Mouse (Mus musculus) midbrain, postnatal 0 days (tissue): ENCODE measurements around the gene Rnd1. TPM values are rescaled to one million over a fixed set of nuclear protein-coding genes. Genes with fewer than 3 reads are reported as not detected.

Source experiments
- ATAC-seq: fragments of 200-750 bp; cut with Nextera tagmentation; 2 replicates; pipeline ENCODE4 v1.8.0; 2017; ENCODE audit warnings: moderate number of reproducible peaks, mild to moderate bottlenecking, moderate TSS enrichment, moderate library complexity; ENCODE audit not compliant: low FRiP score
- DNase-seq: peaks from one replicate; pipeline ENCODE4 v3.0.0-alpha.2; 2015; ENCODE audit warnings: low spot score
- H3K27ac ChIP-seq: fragments of 300-500 bp; sonication (generic); 2 replicates; pipeline ENCODE4 v1.5.1; 2014; ENCODE audit warnings: low read depth, mild to moderate bottlenecking, low read length, mixed read lengths
- H3K27me3 ChIP-seq: fragments of 300-500 bp; sonication (generic); 2 replicates; pipeline ENCODE4 v1.6.1; 2014; ENCODE audit warnings: low read length, control low read depth, mixed read lengths; ENCODE audit not compliant: insufficient read depth
- H3K36me3 ChIP-seq: fragments of 300-500 bp; sonication (generic); 2 replicates; pipeline ENCODE4 v1.6.1; 2014; ENCODE audit warnings: low read length, control low read depth, mixed read lengths; ENCODE audit not compliant: insufficient read depth
- H3K4me1 ChIP-seq: fragments of 300-500 bp; sonication (generic); 2 replicates; pipeline ENCODE4 v1.6.1; 2014; ENCODE audit warnings: mild to moderate bottlenecking, control low read depth, antibody characterized with exemption, low read length, mixed read lengths; ENCODE audit not compliant: insufficient read depth
- H3K4me2 ChIP-seq: fragments of 300-500 bp; sonication (generic); 2 replicates; pipeline ENCODE4 v1.6.1; 2014; ENCODE audit warnings: low read depth, mild to moderate bottlenecking, low read length, mixed read lengths; ENCODE audit not compliant: poor library complexity, severe bottlenecking
- H3K4me3 ChIP-seq: fragments of 300-500 bp; sonication (generic); 2 replicates; pipeline ENCODE4 v1.5.1; 2014; ENCODE audit warnings: low read depth, mild to moderate bottlenecking, low read length, moderate library complexity
- H3K9ac ChIP-seq: fragments of 300-500 bp; sonication (generic); replicated peaks from 2 replicates; pipeline ENCODE4 v1.6.1; 2014; ENCODE audit warnings: mild to moderate bottlenecking, low read length, moderate library complexity, mixed read lengths; ENCODE audit not compliant: poor library complexity, severe bottlenecking
- H3K9me3 ChIP-seq: fragments of 300-500 bp; sonication (generic); 2 replicates; pipeline ENCODE4 v1.6.1; 2016; ENCODE audit warnings: low read length, control low read depth
- CTCF ChIP-seq: IDR thresholded peaks from 2 replicates; pipeline ENCODE4 v1.5.1; 2016; ENCODE audit warnings: antibody characterized with exemption, mild to moderate bottlenecking
- WGBS: fragments of 180-500 bp; shearing (Covaris S2); extraction: QIAGEN DNeasy Blood & Tissue Kit; methylation state at CpG from one replicate; pipeline ENCODE4 v1.1.7; 2014; 5-methylcytosine and 5-hydroxymethylcytosine counted together
- polyA plus RNA-seq: library from polyadenylated mRNA; unstranded; fragments of >200 nt; fragmentation: Nextera tagmentation; extraction: Ambion mirVana; gene quantifications from 2 replicates; pipeline ENCODE4 v1.2.1, GENCODE M21; 2015
- total RNA-seq: library from RNA; depleted of rRNA; stranded (reverse); fragments of >200 nt; gene quantifications from 2 replicates; pipeline ENCODE4 v1.2.3, GENCODE M21; 2014; rRNA removed

Rnd1 gene
- total and polyA plus RNA-seq, 2 experiments from 2014 or later = 20.7 to 42.9 TPM

- DNase-seq = no peak
- 11% methylated on average over 7 of the region's 7 CpGs for WGBS
These were observed 55.1 kb downstream of the Rnd1 start for GRCm38 (mm10) chr15:98622199-98622598.

DNA sequence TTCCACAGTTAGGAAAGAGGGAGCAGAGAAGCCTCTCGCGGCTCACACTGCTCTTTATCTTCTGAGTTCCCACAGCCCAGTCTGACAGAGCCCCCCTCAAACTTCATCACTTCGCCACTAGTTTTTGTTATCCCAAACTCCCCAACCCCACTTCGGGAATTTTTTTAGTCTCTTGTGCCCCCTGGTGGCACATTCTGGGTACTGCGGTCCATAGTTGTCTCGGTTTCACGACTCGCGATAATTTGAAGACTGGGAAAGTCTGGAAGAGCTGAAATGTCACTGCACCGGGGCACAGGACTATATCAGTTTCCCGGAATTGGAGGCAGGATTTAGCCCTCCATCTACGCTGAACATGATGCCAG is 60.1 kb downstream of the Rnd1 start:
- 2% methylated on average over 12 of the region's 12 CpGs for WGBS
- 0 out of 2 replicates have a peak, but pooled peaks have one; percentile 62 for ATAC-seq
- H3K36me3 ChIP-seq = no peaks in the 10 kb centered on the region
- no peaks in the 10 kb centered on the region for H3K4me1 ChIP-seq
- DNase-seq = peak; percentile 80
- H3K9me3 ChIP-seq = no peaks in the 10 kb centered on the region
- H3K4me2 ChIP-seq = no peak overlapping the region
- H3K9ac ChIP-seq = no peak overlapping the region
- TF ChIP-seq CTCF = peak; percentile 93
- no peak overlapping the region for H3K27ac ChIP-seq
- H3K27me3 ChIP-seq = peaks cover 3% of the 10 kb centered on the region; the same call in 1 of the 2 replicates
- H3K4me3 ChIP-seq = no peak overlapping the region

More at GRCm38 (mm10) chr15:98622199-98622598, 55.1 kb downstream of the Rnd1 start:
- Histone ChIP-seq H3K9ac (no peak overlapping the region), H3K4me2 (no peak overlapping the region), H3K9me3 (no peaks in the 10 kb centered on the region), H3K4me1 (no peaks in the 10 kb centered on the region), H3K27ac (no peak overlapping the region), H3K4me3 (no peak overlapping the region), H3K27me3 (peaks cover 3% of the 10 kb centered on the region; the same call in 1 of the 2 replicates), H3K36me3 (no peaks in the 10 kb centered on the region)
- no peak for ATAC-seq
- TF ChIP-seq CTCF = no peak

DNA sequence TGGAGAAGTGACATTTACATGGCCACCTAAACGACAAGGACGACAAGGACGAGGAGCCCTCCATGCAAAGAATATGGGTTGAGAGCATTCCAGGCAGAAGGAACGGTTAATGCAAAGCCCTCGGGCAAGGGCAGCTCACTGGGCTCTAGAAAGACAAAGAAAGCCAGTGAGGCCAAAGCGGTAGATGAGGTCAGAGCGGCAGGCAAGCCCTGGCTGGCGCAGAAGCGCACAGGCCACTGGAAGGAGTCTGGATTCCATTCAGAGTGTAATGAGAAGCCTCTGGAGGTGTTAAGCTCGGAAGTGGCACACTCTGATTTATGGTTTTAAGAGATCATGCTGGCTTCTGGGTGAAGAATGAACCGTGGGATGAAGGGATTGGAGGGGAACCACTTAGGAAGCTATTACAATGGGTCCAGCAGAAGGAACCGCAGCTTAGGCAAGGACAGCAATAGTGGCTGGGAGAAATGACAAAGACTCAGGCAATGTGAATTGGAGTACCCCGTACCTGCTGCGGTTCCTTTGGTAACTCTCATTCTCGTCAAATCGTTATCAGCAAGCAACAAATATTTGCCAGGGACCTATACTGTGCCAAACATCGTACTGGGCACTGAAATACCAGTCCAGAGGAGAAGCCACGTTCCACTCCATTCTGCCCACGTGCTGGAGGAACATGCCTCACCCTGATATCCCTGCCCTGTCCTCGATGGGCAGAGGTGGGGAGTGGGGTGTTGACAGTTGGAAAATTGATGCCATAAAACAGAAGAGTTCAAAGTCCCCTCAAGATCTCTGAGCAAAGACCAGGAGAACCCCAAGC is 60.7 kb downstream of the Rnd1 start:
- no peak overlapping the region for H3K9ac ChIP-seq
- H3K36me3 ChIP-seq = no peaks in the 10 kb centered on the region
- no peak for ATAC-seq
- no peak overlapping the region for H3K4me2 ChIP-seq
- no peak for TF ChIP-seq CTCF
- no peak overlapping the region for H3K27ac ChIP-seq
- no peaks in the 10 kb centered on the region for H3K9me3 ChIP-seq
- WGBS = 49% methylated on average over 20 of the region's 20 CpGs
- no peak for DNase-seq
- no peaks in the 10 kb centered on the region for H3K4me1 ChIP-seq
- H3K4me3 ChIP-seq = no peak overlapping the region
- peaks cover 3% of the 10 kb centered on the region; the same call in 1 of the 2 replicates for H3K27me3 ChIP-seq

DNA sequence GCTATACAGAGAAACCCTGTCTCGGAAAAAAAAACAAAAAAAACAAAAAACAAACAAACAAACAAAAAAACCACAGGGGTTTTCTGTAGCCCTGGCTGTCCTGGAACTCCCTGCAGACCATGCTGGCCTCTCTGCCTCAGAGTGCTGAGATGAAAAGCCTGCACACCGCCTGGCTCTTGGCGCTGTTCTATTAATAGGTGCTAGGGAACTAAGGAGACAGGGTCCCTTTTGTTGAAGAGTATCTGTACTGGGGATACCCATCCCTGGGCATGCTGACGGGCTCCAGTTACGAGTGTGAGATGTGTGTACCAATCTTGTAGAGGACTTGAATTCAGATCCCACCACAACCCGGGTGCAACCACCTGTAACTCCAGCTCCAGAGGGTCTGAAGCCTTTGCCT is 61.5 kb downstream of the Rnd1 start:
- Histone ChIP-seq H3K27me3 (peaks cover 3% of the 10 kb centered on the region; the same call in 1 of the 2 replicates), H3K36me3 (no peaks in the 10 kb centered on the region), H3K9me3 (no peaks in the 10 kb centered on the region), H3K4me3 (no peak overlapping the region), H3K9ac (no peak overlapping the region), H3K27ac (no peak overlapping the region), H3K4me1 (no peaks in the 10 kb centered on the region), H3K4me2 (no peak overlapping the region)
- DNase-seq = no peak
- ATAC-seq = no peak
- TF ChIP-seq CTCF = no peak
- WGBS = 71% methylated on average over 6 of the region's 6 CpGs

GRCm38 (mm10) chr15:98614971-98615370 is 62.3 kb downstream of the Rnd1 start:
- no peak for ATAC-seq
- DNase-seq = no peak
- no peak overlapping the region for H3K27ac ChIP-seq
- H3K9me3 ChIP-seq = no peaks in the 10 kb centered on the region
- no peak overlapping the region for H3K9ac ChIP-seq
- no peak for TF ChIP-seq CTCF
- 42% methylated on average over 6 of the region's 6 CpGs for WGBS
- H3K27me3 ChIP-seq = no peaks in the 10 kb centered on the region
- no peak overlapping the region for H3K4me2 ChIP-seq
- 0 out of 2 replicates have a peak, but pooled peaks cover 3% of the 10 kb centered on the region for H3K4me1 ChIP-seq
- H3K4me3 ChIP-seq = no peak overlapping the region
- no peaks in the 10 kb centered on the region for H3K36me3 ChIP-seq

DNA sequence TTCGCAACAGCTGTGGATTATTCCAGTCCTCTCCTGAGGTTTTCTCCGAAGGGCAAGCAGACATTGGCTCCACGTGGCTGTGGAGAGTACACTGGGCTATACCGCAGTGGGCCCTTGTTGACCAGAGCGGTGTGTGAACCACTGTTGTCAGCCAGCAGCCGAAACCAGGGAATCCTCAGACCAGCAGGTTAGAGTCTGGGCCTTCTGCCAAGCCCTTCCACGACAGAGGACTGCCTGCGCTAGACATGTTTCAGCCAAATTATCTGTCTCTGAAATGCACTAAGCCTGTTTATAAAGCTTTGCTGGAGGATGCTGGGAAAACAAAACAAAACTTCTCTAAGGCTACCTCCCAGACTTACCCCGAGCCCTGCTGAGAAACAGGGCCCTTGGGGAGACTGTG is 62.7 kb downstream of the Rnd1 start:
- H3K9ac ChIP-seq = no peak overlapping the region
- no peaks in the 10 kb centered on the region for H3K36me3 ChIP-seq
- H3K27me3 ChIP-seq = no peaks in the 10 kb centered on the region
- WGBS = 35% methylated on average over 9 of the region's 9 CpGs
- TF ChIP-seq CTCF = no peak
- H3K4me1 ChIP-seq = 0 out of 2 replicates have a peak, but pooled peaks cover 3% of the 10 kb centered on the region
- ATAC-seq = no peak
- no peaks in the 10 kb centered on the region for H3K9me3 ChIP-seq
- H3K4me3 ChIP-seq = no peak overlapping the region
- peak; percentile 66 for DNase-seq
- no peak overlapping the region for H3K4me2 ChIP-seq
- H3K27ac ChIP-seq = no peak overlapping the region

Other genes with a start within 250 kb of the Rnd1 start
- not detected in 2 replicates for gene Olfr282, start 246.2 kb downstream of the Rnd1 start, total RNA-seq
- not detected in 2 replicates for gene Olfr282, start 246.2 kb downstream of the Rnd1 start, polyA plus RNA-seq
- not detected in 2 replicates for gene Olfr281, start 224.9 kb downstream of the Rnd1 start, total RNA-seq
- gene Olfr281, start 224.9 kb downstream of the Rnd1 start, polyA plus RNA-seq = not detected in 2 replicates
- gene OR5BS1P, start 207.6 kb downstream of the Rnd1 start, total RNA-seq = not detected in 2 replicates
- not detected in 2 replicates for gene OR5BS1P, start 207.6 kb downstream of the Rnd1 start, polyA plus RNA-seq
- not detected in 2 replicates for gene Lalba, start 194.7 kb downstream of the Rnd1 start, total RNA-seq
- gene Lalba, start 194.7 kb downstream of the Rnd1 start, polyA plus RNA-seq = not detected in 2 replicates
- gene Olfr279, start 185.1 kb downstream of the Rnd1 start, total RNA-seq = not detected in 2 replicates
- gene Olfr279, start 185.1 kb downstream of the Rnd1 start, polyA plus RNA-seq = not detected in 2 replicates
- 57.4 and 66.2 TPM in 2 replicates for gene Kansl2, start 143.2 kb downstream of the Rnd1 start, total RNA-seq
- 101 and 102 TPM in 2 replicates for gene Kansl2, start 143.2 kb downstream of the Rnd1 start, polyA plus RNA-seq
- 36.1 and 54.6 TPM in 2 replicates for gene Ccnt1, start 106.5 kb downstream of the Rnd1 start, total RNA-seq
- gene Ccnt1, start 106.5 kb downstream of the Rnd1 start, polyA plus RNA-seq = 47.4 and 49.7 TPM in 2 replicates
- gene 4930415O20Rik, start 106.5 kb downstream of the Rnd1 start, total RNA-seq = 0.82 TPM in 1 of 2 replicates, not detected in the other
- 0.31 TPM in 1 of 2 replicates, not detected in the other for gene 4930415O20Rik, start 106.5 kb downstream of the Rnd1 start, polyA plus RNA-seq
- 38.0 and 40.3 TPM in 2 replicates for gene Adcy6, start 67.4 kb downstream of the Rnd1 start, total RNA-seq
- gene Adcy6, start 67.4 kb downstream of the Rnd1 start, polyA plus RNA-seq = 5.5 and 7.2 TPM in 2 replicates
- gene Cacnb3, start 46.6 kb downstream of the Rnd1 start, total RNA-seq = 211 and 239 TPM in 2 replicates
- gene Cacnb3, start 46.6 kb downstream of the Rnd1 start, polyA plus RNA-seq = 150 and 155 TPM in 2 replicates
- gene Ddx23, start 14.6 kb downstream of the Rnd1 start, total RNA-seq = 46.7 and 50.5 TPM in 2 replicates
- 14.0 and 20.5 TPM in 2 replicates for gene Ddx23, start 14.6 kb downstream of the Rnd1 start, polyA plus RNA-seq
- 6.9 and 9.1 TPM in 2 replicates for gene Ccdc65, start 30.7 kb upstream of the Rnd1 start, total RNA-seq
- 11.4 and 12.3 TPM in 2 replicates for gene Ccdc65, start 30.7 kb upstream of the Rnd1 start, polyA plus RNA-seq
- gene Fkbp11, start 50.7 kb upstream of the Rnd1 start, total RNA-seq = 1.0 and 2.8 TPM in 2 replicates
- 4.4 and 5.4 TPM in 2 replicates for gene Fkbp11, start 50.7 kb upstream of the Rnd1 start, polyA plus RNA-seq
- 122 and 144 TPM in 2 replicates for gene Arf3, start 85.8 kb upstream of the Rnd1 start, total RNA-seq
- gene Arf3, start 85.8 kb upstream of the Rnd1 start, polyA plus RNA-seq = 89.2 and 93.8 TPM in 2 replicates
- gene Wnt10b, start 100.7 kb upstream of the Rnd1 start, total RNA-seq = 0.38 and 1.5 TPM in 2 replicates
- gene Wnt10b, start 100.7 kb upstream of the Rnd1 start, polyA plus RNA-seq = not detected in 2 replicates
- gene Wnt1, start 112.4 kb upstream of the Rnd1 start, total RNA-seq = 0.33 TPM in 2 replicates
- 0.81 and 1.1 TPM in 2 replicates for gene Wnt1, start 112.4 kb upstream of the Rnd1 start, polyA plus RNA-seq
- 5.5 and 7.3 TPM in 2 replicates for gene Ddn, start 132.0 kb upstream of the Rnd1 start, total RNA-seq
- gene Ddn, start 132.0 kb upstream of the Rnd1 start, polyA plus RNA-seq = 0.51 and 0.64 TPM in 2 replicates
- 45.1 and 50.6 TPM in 2 replicates for gene Prkag1, start 154.1 kb upstream of the Rnd1 start, total RNA-seq
- gene Prkag1, start 154.1 kb upstream of the Rnd1 start, polyA plus RNA-seq = 50.6 and 57.4 TPM in 2 replicates
- gene Kmt2d, start 193.7 kb upstream of the Rnd1 start, total RNA-seq = 32.2 and 32.5 TPM in 2 replicates
- 5.6 and 7.7 TPM in 2 replicates for gene Kmt2d, start 193.7 kb upstream of the Rnd1 start, polyA plus RNA-seq
- 9.4 and 10.1 TPM in 2 replicates for gene Rhebl1, start 217.1 kb upstream of the Rnd1 start, total RNA-seq
- gene Rhebl1, start 217.1 kb upstream of the Rnd1 start, polyA plus RNA-seq = 30.7 and 31.1 TPM in 2 replicates
- 0.38 and 0.71 TPM in 2 replicates for gene Dhh, start 221.1 kb upstream of the Rnd1 start, total RNA-seq
- 0.18 and 0.22 TPM in 2 replicates for gene Dhh, start 221.1 kb upstream of the Rnd1 start, polyA plus RNA-seq
- gene Lmbr1l, start 240.8 kb upstream of the Rnd1 start, total RNA-seq = 46.0 and 56.9 TPM in 2 replicates
- gene Lmbr1l, start 240.8 kb upstream of the Rnd1 start, polyA plus RNA-seq = 19.6 and 21.7 TPM in 2 replicates